Mouse (Mus musculus) left cerebral cortex, adult 18-20 months (tissue): Measurements from ENCODE around the gene Anapc1. TPM values are rescaled to one million over a fixed set of nuclear protein-coding genes. Genes with fewer than 3 reads are reported as not detected.

Experiments used
- DNase-seq, 2 experiments: peaks; one replicate each; pipeline ENCODE4 v3.0.0; 2021 to 2022; ENCODE audit warnings: low spot score in 2 of 2, mixed read lengths in 1 of 2
- total RNA-seq, 2 experiments: library from RNA; stranded (reverse); gene quantifications; 2 replicates each; pipeline ENCODE4 v1.2.3; 2021

Anapc1 gene
- total RNA-seq, 2 experiments from 2014 or later, result 54.6 to 57.0 TPM

DNA sequence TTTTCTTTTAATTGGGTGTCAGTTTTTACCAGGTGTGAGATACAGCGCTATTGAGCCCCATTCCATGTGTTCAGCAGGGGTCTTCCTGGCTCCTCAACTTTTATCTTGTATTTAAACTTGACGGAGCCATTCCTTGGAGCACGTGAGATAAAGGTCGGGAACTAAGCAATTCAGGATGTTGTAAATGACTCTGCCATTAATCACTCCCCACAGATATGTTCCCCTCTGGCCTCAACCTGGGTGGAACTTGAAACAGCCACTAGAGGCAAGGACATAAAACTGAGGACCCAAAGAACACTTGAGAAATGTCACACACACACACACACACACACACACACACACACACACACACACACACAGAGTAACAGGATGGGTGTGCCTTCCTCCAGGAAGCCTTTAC, 118.7 kb downstream of the Anapc1 start:
- DNase-seq, result no peak

DNA sequence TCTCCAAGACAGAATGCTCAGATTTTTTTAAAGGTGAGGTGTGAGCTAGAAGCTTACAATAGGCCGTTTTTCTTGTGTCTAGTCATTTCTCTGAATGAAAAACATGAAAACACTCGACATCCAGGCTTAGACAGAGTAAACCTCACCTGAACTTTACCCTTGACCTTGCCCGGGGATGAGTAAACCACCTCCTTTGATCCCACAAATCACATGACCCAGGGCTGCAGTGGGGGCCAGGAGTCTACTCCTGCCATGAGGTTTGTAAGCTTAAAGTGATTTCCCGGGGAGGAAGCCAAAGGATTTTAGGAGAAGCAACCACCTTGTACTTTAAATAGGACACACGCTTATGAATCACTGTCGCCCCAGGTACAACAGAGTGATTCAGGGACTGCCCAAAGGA, 119.2 kb downstream of the Anapc1 start:
- no peak for DNase-seq

DNA sequence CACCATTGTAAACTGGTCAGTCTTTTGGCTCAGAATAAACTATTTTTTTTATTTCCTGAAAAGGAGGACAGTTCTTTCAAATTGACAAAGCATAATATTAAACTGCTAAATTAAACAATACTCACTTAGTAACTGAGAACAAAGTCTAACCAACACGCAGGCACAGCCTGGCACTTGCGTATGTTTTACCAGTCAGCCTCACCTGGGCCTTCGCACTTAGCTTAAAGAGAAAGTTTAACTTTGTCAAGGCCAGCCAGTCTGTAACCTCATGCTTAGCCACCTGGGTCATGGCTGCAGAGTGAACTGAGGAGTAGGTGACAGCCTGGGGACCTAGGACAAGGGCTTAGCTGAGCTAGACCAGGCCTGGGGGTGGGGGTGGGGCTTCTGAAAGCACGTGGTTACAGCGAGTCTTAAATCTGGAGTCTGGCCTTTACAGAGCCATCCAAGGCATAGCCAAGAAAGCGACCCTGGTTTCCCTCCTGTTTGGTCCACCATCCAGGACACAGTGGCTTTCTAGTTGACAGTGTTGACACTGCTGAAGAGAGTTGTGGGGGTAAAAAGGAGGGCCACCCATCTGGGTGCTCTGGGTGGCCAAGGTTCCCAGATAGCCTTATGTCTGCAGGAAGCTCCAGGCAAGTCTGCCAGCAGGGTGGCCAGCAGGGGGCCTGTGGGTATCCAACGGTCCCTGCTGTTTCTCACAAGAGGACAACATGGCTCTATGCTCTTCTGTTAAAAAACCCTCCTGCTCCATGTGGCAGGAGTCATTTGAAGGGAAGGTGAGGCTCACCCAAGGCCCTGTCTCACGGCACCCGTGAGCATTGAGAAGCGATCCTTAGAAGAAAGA, 120.7 kb downstream of the Anapc1 start:
- peak; percentile 5 to 13 for DNase-seq

GRCm38 (mm10) chr2:128565904-128566303, 121.3 kb downstream of the Anapc1 start:
- DNase-seq, result no peak

DNA sequence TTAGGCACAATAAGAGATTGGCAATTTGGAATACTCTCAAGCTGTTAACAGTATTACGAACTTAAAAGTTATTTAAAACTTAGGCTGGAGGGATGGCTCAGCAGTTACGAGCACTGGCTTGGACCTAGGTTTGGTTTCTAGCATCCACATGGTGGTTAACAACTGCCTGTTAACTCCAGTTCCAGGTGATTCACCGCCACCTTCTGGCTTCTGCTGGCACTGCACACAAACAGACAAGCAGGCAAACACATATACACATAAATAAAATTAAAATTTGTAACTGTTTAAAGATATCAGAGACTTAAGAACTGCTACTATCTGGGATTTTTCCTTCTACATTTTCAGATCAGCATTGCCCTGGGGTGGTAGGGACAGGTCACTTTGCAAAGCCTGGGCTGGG, 123.0 kb downstream of the Anapc1 start:
- no peak for DNase-seq

Other genes with a start within 250 kb of the Anapc1 start
- gene Spdye4c, start 96.2 kb downstream of the Anapc1 start, total RNA-seq, result not detected
- gene Mertk, start 11.6 kb upstream of the Anapc1 start, total RNA-seq, result 10 to 100 TPM; 23.2 to 26.4 TPM
- 10 to 100 TPM; 32.1 to 33.9 TPM for gene Tmem87b, start 130.7 kb upstream of the Anapc1 start, total RNA-seq
- gene Fbln7, start 175.6 kb upstream of the Anapc1 start, total RNA-seq, result 1 to 10 TPM; 2.7 to 3.1 TPM